Mouse (Mus musculus) CD4-positive, CD25-positive, alpha-beta regulatory T cell, adult 4 months (primary cell): ENCODE data around the gene Insm2. TPM values are rescaled to one million over a fixed set of nuclear protein-coding genes. Genes with fewer than 3 reads are reported as not detected.
"Not testable (repeated sequence)": the region's sequence is repeated elsewhere in the genome, so short reads cannot be mapped to it uniquely, and the experiment has no call there.

Experiments used
- ATAC-seq: one replicate; pipeline ENCODE4 v1.8.0; 2017
- polyA plus RNA-seq, 2 experiments: library from polyadenylated mRNA; unstranded; fragments of 100-300 nt; shearing (Covaris generic); gene quantifications; one replicate each; pipeline ENCODE4 v1.2.1; 2017

Insm2 gene
- polyA plus RNA-seq: under 1 TPM in 1 of 2 experiments, not detected in 1; 0.20 TPM

DNA sequence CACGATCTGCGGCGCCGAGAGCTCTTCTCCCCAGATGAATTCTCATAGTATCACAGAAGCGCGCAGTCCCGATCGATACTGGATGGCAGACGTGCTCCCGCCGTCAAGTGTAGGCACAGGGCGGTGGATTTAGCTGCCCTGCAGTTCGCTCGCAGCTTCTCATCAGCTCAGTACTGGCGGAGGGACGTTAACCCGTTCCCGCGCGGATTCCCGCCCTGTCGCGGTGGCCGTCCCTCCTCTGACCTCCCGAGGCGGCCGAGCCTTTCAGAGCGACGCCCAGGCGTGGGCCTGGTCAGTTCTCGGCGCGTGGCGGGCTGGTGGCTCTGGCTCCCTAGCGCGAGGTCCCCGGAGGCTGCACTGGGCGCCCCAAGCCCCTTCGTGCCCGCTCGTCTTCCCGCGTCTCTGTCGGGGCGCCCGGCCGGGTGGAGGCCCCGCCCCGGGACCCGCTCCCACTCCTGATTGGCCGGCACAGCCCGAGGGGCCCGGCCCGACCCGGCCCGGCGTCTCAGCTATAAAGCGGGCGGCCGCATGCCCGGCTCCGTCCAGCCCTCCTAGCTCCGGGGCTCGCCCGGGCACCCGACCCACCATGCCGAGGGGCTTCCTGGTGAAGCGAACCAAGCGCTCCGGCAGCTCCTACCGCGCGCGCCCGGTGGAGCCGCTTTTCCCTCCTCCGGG lies at the start of gene Insm2:
Insm2 (plus strand) TSS at position 541 of the 675 bp plus-strand sequence.
- no peak for ATAC-seq

DNA sequence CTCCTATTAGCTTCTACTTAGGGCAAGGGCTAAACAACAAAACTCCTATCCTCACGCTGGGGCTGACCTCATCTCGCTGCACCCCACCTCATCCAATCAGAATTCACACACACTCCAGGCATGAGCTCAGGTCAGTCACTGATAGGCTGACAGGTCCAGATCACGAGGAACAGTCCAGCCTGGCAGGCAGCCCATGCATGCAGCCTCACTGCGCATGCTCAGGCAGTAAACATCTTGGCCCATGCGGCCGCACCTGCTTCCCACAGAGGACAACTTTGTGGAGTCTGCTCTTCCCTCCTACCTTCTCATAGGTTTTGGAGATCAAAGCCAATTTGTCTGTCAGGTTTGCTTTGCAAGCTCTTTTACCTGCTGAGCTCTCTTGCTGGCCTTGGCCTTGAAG lies 44.3 kb upstream of the Insm2 start:
- ATAC-seq: not testable (repeated sequence)

DNA sequence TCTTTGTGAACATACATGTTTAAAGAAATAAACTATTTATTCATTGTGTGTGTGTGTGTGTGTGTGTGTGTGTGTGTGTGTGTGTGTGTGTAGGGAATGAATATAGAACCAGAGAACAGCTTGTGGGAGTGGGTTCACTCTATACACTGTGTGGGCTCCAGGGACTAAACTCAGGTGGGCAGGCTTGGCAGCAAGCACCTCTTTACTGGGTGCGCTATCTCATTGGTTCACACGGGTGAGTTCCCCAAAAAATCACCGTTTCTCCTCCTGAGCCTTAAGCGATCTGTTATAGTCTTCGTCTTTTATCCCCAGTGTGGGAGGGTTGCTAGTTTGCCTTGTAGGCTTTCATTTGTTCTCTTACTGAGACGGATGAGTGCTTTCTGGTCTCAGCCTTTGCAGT lies 41.4 kb upstream of the Insm2 start:
- ATAC-seq: no peak

DNA sequence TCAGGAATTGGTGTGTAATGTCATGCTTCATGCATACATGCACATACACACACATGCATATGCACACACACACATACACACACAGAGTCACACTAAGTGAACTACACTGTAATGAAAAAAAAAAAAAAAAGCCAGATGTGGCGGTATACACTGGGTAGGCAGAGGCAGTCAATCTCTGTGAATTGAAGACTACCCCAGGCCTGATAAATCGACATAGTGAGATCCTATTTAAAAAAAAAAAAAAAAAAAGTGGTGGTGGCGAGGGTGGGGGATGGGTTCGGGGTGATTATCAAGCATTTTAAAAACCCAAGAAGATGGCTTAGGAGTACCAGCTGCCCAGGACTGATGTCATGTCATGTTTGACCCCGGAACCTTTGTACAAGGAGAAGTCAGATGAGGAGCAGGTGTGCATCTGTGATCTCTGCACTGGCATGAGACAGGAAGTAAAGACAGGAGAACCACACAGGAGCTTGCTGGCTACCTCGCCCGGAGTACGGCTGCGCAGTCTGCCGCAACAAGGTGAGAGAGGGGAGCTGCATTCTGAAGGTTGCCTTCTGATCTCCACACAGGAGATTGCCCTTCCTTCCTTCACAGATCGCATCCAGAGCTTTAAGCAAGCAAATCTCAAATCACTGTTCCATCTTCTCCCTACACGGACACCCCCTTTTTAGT lies 39.9 kb upstream of the Insm2 start:
- ATAC-seq: no peak

DNA sequence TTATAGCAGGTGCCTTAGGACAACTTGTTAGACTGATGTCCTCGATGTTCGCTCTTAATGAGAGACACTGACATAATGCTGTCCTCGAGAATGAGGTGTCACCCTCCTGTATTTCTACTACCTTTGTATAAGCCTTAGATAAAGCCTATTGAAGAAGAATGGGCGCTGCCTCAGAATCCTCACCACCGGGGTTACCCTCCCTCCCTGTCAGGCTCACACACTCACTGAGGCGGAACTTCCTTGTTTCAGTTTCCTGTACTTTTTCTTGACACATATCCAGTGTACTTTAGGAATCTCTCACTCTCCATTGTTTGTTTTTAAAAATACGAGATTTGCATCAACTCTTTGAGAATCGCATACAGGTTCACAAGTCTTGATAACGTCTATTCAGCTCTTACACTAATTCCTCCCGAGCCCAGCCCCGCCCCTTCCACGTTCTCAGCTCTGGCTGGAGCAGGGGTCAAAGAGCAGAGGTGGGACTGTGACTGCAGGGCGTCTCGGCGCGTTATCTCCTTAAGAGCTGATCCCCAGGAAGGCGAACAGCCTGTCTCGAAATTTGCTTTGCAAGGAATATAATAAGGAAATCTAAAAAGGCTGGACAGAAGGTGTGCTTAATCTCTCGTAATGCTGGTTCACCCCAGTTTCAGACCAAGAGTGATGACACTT lies 39.1 kb upstream of the Insm2 start:
- peak; percentile 79 for ATAC-seq

DNA sequence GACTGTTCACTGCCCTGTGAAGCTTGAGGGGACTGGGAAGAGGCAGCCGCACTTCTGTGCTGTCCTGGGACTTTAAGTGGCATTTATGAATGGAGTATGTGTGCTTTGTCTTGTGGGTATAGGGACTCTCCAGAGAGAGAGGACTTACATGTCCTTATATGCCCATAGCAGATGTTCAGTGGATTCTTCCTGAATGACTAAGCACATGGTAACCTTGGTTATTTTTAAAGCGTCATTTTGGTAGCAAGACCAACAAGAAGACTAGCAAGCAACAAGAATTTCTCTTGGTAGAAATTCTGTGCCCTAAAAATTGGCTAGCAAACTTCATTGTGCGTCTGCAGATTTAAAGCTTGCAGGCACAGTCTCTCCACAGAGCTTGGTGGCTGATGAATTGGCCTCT lies 35.5 kb upstream of the Insm2 start:
- no peak for ATAC-seq

DNA sequence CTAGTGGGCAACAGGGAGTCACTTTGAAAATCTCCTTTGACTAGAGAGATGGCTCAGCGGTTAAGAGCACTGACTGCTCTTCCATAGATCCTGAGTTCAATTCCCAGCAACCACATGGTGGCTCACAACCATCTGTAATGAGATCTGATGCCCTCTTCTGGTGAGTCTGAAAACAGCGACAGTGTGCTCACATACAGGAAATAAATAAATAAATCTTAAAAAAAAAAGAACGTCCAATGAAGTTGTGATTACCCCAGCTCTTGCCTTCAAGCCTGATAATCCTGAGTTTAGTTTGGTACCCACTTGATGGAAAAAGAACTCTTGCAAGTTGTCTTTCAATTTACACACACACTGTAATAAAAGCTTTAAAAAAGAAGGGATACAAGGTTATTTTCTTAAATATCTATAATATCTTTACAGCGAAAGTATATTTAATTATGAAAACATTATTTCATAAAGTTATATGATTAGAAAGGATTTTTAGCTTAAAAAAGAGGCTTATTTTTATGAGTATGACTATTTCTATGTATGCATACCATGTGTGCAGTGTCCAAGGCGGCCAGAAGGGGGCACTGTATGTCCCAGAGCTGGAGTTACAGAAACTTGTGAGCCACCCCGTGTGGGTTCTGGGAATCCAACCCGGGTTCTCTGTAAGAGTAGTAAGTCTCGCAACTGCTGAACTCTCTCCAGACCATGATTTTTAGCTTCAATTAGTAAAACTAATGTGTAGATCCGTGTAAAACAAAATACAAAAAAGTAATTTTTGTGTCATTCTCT lies 34.9 kb upstream of the Insm2 start:
- no peak for ATAC-seq

DNA sequence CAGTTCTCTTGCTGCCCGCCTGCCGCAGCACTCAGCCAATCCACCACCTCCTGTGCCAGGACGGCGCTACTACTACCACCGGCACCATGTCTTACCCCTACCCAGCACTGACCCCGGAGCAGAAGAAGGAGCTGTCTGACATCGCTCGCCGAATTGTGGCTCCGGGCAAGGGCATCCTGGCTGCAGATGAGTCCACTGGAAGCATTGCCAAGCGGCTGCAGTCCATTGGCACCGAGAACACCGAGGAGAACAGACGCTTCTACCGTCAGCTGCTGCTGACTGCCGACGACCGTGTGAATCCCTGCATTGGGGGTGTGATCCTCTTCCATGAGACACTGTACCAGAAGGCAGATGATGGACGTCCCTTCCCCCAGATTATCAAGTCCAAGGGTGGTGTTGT lies 34.0 kb upstream of the Insm2 start, which contains the start of gene Aldoart2:
Aldoart2 (plus strand) TSS at position 34 of the 400 bp plus-strand sequence.
- ATAC-seq: no peak

DNA sequence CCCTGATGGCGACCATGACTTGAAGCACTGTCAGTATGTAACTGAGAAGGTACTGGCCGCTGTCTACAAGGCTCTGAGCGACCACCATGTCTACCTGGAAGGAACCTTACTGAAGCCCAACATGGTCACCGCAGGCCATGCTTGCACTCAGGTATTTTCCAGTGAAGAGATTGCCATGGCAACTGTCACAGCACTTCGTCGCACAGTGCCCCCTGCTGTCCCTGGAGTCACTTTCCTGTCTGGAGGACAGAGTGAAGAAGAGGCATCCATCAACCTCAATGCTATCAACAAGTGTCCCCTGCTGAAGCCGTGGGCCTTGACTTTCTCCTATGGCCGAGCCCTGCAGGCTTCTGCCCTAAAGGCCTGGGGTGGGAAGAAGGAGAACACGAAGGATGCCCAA lies 33.4 kb upstream of the Insm2 start:
- ATAC-seq: no peak

DNA sequence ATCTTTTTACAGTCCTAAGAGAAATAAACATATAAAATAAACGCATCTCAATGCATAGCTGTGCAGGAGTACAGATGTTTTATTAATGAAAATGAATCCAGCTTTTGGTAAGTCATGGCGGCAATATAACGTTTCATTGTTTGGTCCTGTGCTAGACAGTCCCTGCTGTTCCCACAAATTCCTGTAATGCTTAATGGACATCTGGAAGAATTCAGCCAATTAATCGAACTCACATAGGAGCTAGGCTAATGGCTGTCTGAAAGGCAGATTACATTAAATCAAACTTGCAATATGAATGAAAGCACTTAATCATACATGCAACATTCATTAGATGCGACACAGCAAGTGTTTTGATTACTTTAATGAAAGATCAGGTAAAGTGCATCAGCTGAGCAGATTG lies 32.4 kb upstream of the Insm2 start:
- no peak for ATAC-seq

DNA sequence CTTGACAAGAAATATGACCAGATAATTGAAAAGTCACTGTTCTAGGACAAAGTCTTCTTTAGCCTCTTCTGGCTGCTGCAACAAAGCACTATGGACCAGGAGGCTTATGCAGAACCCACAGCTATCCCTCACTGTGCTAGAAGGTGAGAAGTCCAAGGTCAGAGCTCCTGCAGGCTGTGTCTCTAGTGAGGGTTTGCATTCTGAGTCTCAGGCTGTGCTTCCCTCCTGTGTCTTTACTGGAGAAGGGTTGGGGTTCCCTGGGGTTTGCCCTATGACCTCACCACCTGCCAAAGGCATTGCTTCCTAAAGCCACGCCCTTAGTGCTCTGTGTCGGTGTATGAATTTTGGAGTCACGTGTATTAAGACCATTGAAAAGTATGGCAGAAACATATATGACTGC lies 30.8 kb upstream of the Insm2 start:
- ATAC-seq: no peak

DNA sequence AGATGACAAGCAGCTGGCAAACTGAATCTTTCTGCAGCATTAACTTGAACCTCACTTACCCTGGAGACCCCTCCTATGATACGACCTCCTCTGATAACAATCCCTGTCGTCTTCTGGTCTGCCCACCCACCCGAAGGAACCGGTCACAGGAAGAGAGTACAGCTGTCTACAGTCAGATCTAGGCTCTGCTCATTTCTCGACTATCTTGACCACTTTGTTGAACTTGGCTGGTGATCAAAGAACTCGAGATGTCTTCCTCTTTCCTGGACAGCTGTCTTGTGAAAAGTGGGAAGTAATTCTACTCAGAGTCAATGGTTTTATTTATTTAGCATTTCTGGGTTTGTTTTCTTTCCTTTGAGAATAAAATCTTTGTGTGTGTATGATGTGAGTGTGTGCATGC lies 29.6 kb upstream of the Insm2 start:
- ATAC-seq: no peak

DNA sequence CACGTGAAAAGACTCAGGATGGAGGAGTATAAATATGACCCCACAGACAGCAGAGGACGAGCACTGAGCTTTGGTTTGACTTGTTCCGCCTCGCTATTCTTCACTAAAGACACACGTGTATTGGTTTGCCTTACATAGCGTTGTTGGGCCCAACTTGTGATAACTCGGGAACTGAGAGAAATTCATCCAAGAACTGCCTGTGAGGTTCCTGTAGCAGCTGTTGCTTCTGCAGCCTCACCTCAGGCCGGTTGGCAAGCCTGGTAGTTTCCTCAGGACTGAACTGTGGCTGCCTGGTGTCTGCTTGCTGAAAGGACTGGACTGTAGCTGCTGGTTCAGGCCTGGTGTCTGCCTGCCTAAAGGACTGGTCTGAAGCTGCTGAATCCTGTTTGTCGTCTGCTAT lies 28.6 kb upstream of the Insm2 start:
- no peak for ATAC-seq

DNA sequence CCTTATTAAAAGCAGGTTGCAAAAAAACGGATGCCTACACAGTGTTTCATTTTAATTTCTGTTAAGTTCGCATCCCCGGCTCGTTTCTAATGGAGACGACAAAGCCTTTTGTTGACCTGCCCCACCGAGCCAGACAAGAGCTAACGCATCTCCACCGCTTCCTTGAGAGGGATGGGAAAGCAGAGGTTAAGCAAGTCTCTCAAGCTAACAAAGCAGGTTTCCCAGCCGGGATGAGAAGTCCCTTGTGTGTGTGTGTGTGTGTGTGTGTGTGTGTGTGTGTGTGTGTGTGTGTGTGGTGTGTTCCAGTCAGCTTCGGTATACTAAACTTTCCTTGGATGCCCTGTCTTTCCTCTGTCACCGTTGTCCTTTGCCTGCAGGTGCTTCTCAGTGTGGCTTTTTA lies 28.0 kb upstream of the Insm2 start:
- ATAC-seq: no peak

DNA sequence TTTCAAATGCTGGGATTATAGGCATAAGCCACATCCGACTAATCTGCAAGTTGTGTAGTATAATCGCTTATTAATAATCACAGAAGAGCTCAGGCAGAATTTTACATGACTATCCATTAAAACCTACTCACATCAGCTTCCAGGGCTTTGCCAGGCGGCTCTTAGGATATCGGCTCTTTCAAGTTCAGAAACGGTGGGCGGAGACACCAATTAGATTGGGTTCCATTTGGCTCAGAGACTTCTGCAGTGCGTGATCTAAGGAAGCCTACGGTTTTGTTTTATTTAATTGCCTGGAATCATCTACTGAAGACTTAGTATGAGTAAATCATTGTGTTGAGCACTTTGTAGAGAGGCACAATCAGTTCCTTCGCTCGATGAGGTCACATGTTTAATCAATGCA lies 27.6 kb upstream of the Insm2 start:
- ATAC-seq: no peak

DNA sequence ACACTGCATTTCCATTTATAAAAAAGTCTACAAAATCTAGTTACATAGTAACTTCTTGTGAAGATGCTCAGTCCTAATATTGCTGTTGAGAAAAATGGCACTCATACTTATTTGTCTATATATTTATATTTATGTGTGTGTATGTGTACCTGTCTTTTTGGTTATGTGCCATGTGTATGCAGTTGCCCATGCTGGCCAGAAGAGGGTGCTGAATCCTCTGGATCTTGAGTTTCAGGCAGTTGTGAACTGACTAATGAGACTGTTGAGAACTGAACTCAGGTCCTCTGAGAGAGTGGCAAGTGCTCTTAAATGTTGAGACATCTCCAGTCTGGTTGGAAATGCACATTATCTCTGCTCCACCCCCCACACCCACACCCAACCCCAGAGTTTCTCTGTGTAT lies 26.1 kb upstream of the Insm2 start:
- no peak for ATAC-seq

DNA sequence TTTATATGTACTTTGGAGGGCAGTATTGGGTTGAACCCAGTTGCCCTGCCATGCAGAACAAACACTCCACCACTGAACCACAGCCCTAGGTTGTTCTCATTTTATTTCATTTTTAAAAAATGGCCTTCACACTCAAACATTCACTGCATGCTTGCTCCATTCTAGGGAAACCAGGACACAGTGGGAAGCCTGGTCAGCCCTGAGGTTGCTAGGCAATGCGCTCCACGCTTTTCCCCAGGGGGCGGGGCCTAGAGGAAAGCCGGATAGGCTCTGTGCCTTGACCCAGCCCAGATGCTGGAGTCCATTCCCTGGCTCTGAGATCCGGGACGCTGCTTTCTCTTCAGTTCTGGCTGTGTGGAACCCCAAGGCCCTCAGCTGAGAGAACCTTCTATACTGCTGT lies 25.4 kb upstream of the Insm2 start:
- ATAC-seq: no peak

DNA sequence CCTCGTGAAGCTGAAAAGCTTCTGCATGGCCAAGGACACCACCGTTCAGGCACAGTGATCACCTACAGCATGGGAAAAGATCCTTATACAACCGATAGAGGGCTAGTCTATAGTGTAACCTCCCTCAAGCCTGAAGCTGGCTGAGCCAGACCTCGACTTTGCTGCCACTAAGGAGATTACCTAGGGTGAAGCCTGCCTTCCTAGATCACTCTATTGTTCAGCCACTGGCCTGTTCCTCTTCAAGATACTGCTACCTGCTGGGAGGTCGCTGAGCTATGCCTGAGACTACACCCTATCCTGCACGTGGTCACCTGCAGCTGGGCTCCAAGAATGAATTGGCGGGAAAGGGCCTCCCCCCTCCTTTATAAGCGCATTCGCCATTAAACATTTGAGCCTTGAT lies 12.3 kb upstream of the Insm2 start:
- not testable (repeated sequence) for ATAC-seq

DNA sequence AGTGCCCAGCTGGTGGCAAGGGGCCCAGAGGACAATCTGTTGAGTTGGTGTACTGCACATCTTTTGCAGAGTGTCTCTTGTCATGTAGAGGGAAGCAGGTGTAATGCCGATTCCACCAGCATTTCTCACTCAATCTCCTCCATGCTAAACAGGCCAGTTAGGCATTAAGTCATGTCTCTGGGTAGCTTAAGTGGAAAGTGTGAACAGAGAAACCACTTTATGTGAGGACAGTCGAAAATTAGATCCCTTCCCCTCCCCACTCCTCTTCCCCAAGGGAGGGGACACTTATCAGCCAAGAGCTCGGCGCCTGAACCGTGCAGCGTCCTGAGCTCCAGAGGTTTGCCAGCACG lies 715 bp upstream of the Insm2 start:
- no peak for ATAC-seq

DNA sequence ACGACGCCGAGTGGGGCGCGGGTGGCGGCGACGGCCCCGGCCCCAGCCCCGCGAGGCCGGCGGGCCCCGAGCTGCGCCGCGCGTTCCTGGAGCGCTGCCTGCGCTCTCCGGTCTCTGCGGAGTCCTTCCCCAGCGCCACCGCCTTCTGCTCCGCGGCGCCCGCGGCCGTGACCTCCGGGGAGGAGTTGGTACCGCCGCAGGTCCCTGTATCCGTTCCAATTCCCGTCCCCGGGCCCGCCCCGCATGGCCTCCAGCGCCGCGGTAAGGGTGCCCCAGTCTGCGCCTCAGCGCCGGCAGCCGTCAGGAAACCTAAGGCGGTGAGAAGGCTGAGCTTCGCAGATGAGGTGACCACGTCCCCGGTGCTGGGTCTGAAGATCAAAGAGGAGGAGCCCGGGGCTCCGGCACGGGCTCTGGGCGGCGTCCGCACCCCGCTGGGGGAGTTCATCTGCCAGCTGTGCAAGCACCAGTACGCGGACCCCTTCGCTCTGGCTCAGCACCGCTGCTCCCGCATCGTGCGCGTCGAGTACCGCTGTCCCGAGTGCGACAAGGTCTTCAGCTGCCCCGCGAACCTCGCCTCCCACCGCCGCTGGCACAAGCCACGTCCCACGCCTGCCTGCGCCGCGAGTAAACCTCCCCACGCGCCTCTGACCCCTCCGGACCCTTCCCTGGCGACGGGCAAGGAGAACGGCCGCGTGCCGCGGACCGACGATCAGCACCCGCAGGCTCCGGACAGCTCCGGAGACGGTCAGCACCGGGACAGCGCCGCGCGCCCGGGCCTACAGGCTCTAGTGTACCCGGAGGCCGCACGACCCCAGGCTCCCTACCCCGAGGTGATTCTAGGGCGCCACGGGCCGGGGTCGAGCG lies 644 bp downstream of the Insm2 start:
- no peak for ATAC-seq

DNA sequence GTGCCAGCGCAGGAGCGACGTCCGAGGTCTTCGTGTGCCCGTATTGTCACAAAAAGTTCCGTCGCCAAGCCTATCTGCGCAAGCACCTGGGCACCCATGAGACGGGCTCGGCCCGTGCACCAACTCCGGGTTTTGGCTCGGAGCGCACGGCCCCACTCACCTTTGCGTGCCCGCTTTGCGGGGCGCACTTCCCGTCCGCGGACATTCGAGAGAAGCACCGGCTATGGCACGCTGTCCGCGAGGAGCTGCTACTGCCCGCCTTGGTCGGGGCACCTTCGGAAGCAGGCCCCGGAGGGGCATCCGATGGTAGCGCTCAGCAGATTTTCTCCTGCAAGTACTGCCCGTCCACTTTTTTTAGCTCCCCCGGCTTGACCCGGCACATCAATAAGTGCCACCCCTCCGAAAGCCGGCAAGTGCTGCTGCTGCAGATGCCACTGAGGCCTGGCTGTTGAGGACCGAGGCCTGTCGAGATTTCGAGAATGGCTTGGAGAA lies 1.3 kb downstream of the Insm2 start:
- ATAC-seq: no peak

DNA sequence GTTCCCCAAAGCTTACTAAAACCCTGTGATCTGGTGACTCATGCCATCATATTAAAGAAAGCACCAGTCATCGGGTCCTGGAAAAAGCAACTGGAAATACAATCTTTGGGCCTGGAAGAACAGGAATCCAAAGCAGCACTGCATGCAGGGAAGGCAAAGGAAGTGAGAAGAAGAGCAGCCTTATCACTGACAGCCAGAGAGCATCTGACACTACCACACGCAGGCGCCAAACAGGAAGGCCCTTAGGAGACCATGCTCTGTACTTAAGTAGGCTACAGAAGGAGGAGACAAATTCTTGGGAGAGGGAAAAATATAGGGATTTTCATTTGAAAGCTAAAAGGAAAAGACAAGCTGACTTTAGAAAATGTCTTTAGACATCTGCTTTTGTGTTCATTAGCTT lies 5.2 kb downstream of the Insm2 start:
- ATAC-seq: no peak
